Mouse (Mus musculus): ENCODE measurements around the gene Sigmar1. TPM values are rescaled to one million over a fixed set of nuclear protein-coding genes. Genes with fewer than 3 reads are reported as not detected.
"Not testable (repeated sequence)": the region's sequence is repeated elsewhere in the genome, so short reads cannot be mapped to it uniquely, and the experiment has no call there.

Sigmar1 gene
- polyA plus RNA-seq, 1 experiment from 2014 or later = 49.9 TPM

DNA sequence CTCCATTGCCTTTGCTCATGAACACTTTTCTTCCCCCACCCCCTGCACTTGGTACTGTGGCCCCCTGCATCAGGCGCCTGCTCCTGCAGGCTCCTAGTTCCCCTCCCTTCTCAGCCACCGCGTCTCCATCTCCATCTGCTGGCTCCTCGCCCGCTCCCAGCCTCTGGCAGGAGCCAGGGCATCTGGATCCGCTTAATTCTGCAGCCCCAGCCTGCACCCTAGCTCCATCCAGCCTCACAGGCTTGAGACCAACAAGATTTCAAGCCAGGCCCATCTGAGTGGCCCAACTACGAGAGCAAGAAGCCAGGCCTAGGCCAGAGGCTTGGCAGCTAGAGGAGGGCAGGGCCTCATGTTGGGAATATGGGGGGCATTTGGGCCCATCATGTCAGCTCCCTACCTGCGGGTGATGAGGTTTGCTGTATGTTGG is 6.7 kb upstream of the Sigmar1 start:
- not testable (repeated sequence) for H3K36me3 ChIP-seq; H3K27me3 ChIP-seq; H3K4me3 ChIP-seq (replicated peaks); H3K27ac ChIP-seq; H3K4me2 ChIP-seq (replicated peaks); H3K9me3 ChIP-seq; ATAC-seq
- Histone ChIP-seq H3K9ac (replicated peaks) (0 out of 2 replicates have a peak overlapping the region, but pooled peaks have one; percentile 20), H3K4me1 (replicated peaks) (peaks cover 36% of the 10 kb centered on the region)
- 43% methylated on average over 8 of the region's 8 CpGs for WGBS

- H3K4me1 ChIP-seq (replicated peaks) = peaks cover 36% of the 10 kb centered on the region
- no peak overlapping the region for H3K4me3 ChIP-seq (replicated peaks)
- H3K4me2 ChIP-seq (replicated peaks) = 0 out of 2 replicates have a peak overlapping the region, but pooled peaks have one; percentile 9
- 0 out of 2 replicates have a peak overlapping the region, but pooled peaks have one; percentile 22 for H3K27ac ChIP-seq
- no peak for ATAC-seq
- H3K36me3 ChIP-seq = peaks cover 7% of the 10 kb centered on the region
- no peaks in the 10 kb centered on the region for H3K27me3 ChIP-seq
- 36% methylated on average over 8 of the region's 8 CpGs for WGBS
- no peaks in the 10 kb centered on the region for H3K9me3 ChIP-seq
- H3K9ac ChIP-seq (replicated peaks) = peak overlapping the region; percentile 41
Observed at GRCm38 (mm10) chr4:41762099-41762687, 6.2 kb upstream of the Sigmar1 start.

GRCm38 (mm10) chr4:41761680-41762079 is 5.7 kb upstream of the Sigmar1 start:
- Histone ChIP-seq H3K27ac (0 out of 2 replicates have a peak overlapping the region, but pooled peaks have one; percentile 22), H3K4me3 (replicated peaks) (no peak overlapping the region), H3K9me3 (no peaks in the 10 kb centered on the region), H3K4me2 (replicated peaks) (0 out of 2 replicates have a peak overlapping the region, but pooled peaks have one; percentile 62), H3K9ac (replicated peaks) (peak overlapping the region; percentile 41; the same call in 1 of the 2 replicates), H3K27me3 (no peaks in the 10 kb centered on the region), H3K4me1 (replicated peaks) (peaks cover 37% of the 10 kb centered on the region), H3K36me3 (peaks cover 7% of the 10 kb centered on the region)
- no peak for ATAC-seq

- peak; percentile 21; the same call in 1 of the 2 replicates for ATAC-seq
Observed at GRCm38 (mm10) chr4:41760911-41761310, 5.0 kb upstream of the Sigmar1 start.

GRCm38 (mm10) chr4:41760288-41760721 is 4.3 kb upstream of the Sigmar1 start:
- H3K4me3 ChIP-seq (replicated peaks) = peak overlapping the region; percentile 39
- peaks cover 7% of the 10 kb centered on the region for H3K36me3 ChIP-seq

More at GRCm38 (mm10) chr4:41760911-41761310, 5.0 kb upstream of the Sigmar1 start:
- Histone ChIP-seq H3K36me3 (peaks cover 7% of the 10 kb centered on the region), H3K4me3 (replicated peaks) (peak overlapping the region; percentile 39), H3K4me1 (replicated peaks) (peaks cover 43% of the 10 kb centered on the region), H3K4me2 (replicated peaks) (peak overlapping the region; percentile 62), H3K27me3 (no peaks in the 10 kb centered on the region), H3K9me3 (no peaks in the 10 kb centered on the region), H3K9ac (replicated peaks) (0 out of 2 replicates have a peak overlapping the region, but pooled peaks have one; percentile 73), H3K27ac (peak overlapping the region; percentile 64)
- WGBS = 90% methylated on average over 4 of the region's 4 CpGs

GRCm38 (mm10) chr4:41759656-41760287 is 3.8 kb upstream of the Sigmar1 start:
- Histone ChIP-seq H3K9me3 (no peaks in the 10 kb centered on the region), H3K4me2 (replicated peaks) (peak overlapping the region; percentile 62), H3K27ac (0 out of 2 replicates have a peak overlapping the region, but pooled peaks have one; percentile 14), H3K27me3 (no peaks in the 10 kb centered on the region), H3K4me1 (replicated peaks) (peaks cover 48% of the 10 kb centered on the region), H3K36me3 (peaks cover 7% of the 10 kb centered on the region), H3K9ac (replicated peaks) (peak overlapping the region; percentile 73), H3K4me3 (replicated peaks) (peak overlapping the region; percentile 39)
- no peak for ATAC-seq
- WGBS = 39% methylated on average over 6 of the region's 6 CpGs

More at GRCm38 (mm10) chr4:41760288-41760721, 4.3 kb upstream of the Sigmar1 start:
- H3K9ac ChIP-seq (replicated peaks) = peak overlapping the region; percentile 73
- no peaks in the 10 kb centered on the region for H3K27me3 ChIP-seq
- H3K9me3 ChIP-seq = no peaks in the 10 kb centered on the region
- H3K27ac ChIP-seq = peak overlapping the region; percentile 64
- WGBS = under 1% methylated on average over 15 of the region's 15 CpGs
- H3K4me2 ChIP-seq (replicated peaks) = peak overlapping the region; percentile 62
- H3K4me1 ChIP-seq (replicated peaks) = peaks cover 43% of the 10 kb centered on the region
- ATAC-seq = peak; percentile 85

- WGBS = 90% methylated on average over 9 of the region's 9 CpGs
- H3K9me3 ChIP-seq = no peaks in the 10 kb centered on the region
- H3K9ac ChIP-seq (replicated peaks) = no peak overlapping the region
- H3K27ac ChIP-seq = no peak overlapping the region
- peaks cover 7% of the 10 kb centered on the region for H3K36me3 ChIP-seq
- no peak for ATAC-seq
- peaks cover 51% of the 10 kb centered on the region for H3K4me1 ChIP-seq (replicated peaks)
- H3K4me3 ChIP-seq (replicated peaks) = no peak overlapping the region
- no peak overlapping the region for H3K4me2 ChIP-seq (replicated peaks)
- H3K27me3 ChIP-seq = no peaks in the 10 kb centered on the region
Observed at GRCm38 (mm10) chr4:41759206-41759605, 3.2 kb upstream of the Sigmar1 start.

GRCm38 (mm10) chr4:41758701-41759100 is 2.7 kb upstream of the Sigmar1 start:
- Histone ChIP-seq H3K4me2 (replicated peaks) (no peak overlapping the region), H3K4me3 (replicated peaks) (no peak overlapping the region), H3K36me3 (peaks cover 7% of the 10 kb centered on the region), H3K27ac (no peak overlapping the region), H3K4me1 (replicated peaks) (peaks cover 51% of the 10 kb centered on the region), H3K9ac (replicated peaks) (no peak overlapping the region), H3K27me3 (no peaks in the 10 kb centered on the region), H3K9me3 (no peaks in the 10 kb centered on the region)
- WGBS = 89% methylated on average over 4 of the region's 4 CpGs
- no peak for ATAC-seq

GRCm38 (mm10) chr4:41758021-41758420 is 2.1 kb upstream of the Sigmar1 start:
- 87% methylated on average over 11 of the region's 11 CpGs for WGBS
- Histone ChIP-seq H3K27ac (no peak overlapping the region), H3K36me3 (peaks cover 7% of the 10 kb centered on the region), H3K4me2 (replicated peaks) (no peak overlapping the region), H3K9me3 (no peaks in the 10 kb centered on the region), H3K4me3 (replicated peaks) (no peak overlapping the region), H3K27me3 (no peaks in the 10 kb centered on the region), H3K4me1 (replicated peaks) (peaks cover 51% of the 10 kb centered on the region), H3K9ac (replicated peaks) (no peak overlapping the region)
- no peak for ATAC-seq

DNA sequence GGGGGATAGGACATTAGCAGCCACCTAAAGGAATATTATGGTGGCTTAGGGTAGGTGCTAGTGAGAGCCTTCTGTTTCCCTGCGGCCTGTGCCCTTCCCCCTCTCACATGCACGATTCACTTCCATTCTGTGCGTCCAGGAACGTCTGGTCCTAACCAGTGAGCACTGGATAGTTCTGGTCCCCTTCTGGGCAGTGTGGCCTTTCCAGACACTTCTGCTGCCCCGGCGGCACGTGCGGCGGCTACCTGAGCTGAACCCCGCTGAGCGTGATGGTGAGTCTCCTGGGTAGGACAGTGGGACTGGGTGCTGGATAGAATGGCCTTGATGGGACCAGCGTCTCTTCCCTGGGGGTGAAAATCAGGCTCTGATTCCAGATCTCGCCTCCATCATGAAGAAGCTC is 1.4 kb upstream of the Sigmar1 start:
- H3K4me3 ChIP-seq (replicated peaks) = no peak overlapping the region
- no peaks in the 10 kb centered on the region for H3K9me3 ChIP-seq
- ATAC-seq = no peak
- WGBS = 91% methylated on average over 13 of the region's 13 CpGs
- H3K27ac ChIP-seq = no peak overlapping the region
- H3K9ac ChIP-seq (replicated peaks) = no peak overlapping the region; the same call in 1 of the 2 replicates
- no peak overlapping the region for H3K4me2 ChIP-seq (replicated peaks)
- H3K36me3 ChIP-seq = peaks cover 7% of the 10 kb centered on the region
- no peaks in the 10 kb centered on the region for H3K27me3 ChIP-seq
- peaks cover 45% of the 10 kb centered on the region for H3K4me1 ChIP-seq (replicated peaks)

- no peak; the same call in 1 of the 2 replicates for ATAC-seq
- WGBS = 83% methylated on average over 8 of the region's 8 CpGs
- Histone ChIP-seq H3K27me3 (no peaks in the 10 kb centered on the region), H3K9ac (replicated peaks) (peak overlapping the region; percentile 76), H3K9me3 (no peaks in the 10 kb centered on the region), H3K36me3 (peaks cover 7% of the 10 kb centered on the region), H3K27ac (no peak overlapping the region), H3K4me1 (replicated peaks) (peaks cover 36% of the 10 kb centered on the region), H3K4me2 (replicated peaks) (peak overlapping the region; percentile 93), H3K4me3 (replicated peaks) (peak overlapping the region; percentile 77)
Observed at GRCm38 (mm10) chr4:41756440-41756839, 483 bp upstream of the Sigmar1 start.

DNA sequence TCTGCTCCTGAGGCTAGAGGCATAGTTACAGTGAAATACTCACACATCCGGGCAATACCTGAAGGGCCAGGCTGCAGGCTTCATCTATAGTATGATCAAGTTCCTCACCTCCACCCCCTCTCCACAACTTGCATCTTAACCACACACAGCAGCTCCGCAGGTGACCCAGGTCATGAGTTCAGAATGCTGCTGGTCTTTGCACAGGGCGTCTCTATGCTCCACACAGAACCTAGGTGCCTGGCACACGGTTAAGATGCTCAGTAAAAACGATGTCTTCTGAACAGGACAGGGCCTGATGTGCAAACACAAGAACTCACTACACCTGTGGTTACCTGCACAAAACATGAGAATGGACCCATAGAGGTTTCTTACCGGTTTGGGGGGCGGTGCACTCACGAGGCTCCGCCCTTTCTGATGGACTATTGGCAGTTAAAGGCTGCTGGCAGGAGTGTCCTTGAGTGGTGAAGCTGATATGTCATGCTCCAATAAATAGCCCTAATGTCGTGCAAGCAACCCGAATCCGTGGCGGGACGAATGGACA is 1.1 kb downstream of the Sigmar1 start, which contains the start of gene Galt:
TSS of gene Galt (plus strand) at position 432 of the 541 bp plus-strand sequence.
- H3K36me3 ChIP-seq = peaks cover 7% of the 10 kb centered on the region
- no peaks in the 10 kb centered on the region for H3K27me3 ChIP-seq
- H3K4me2 ChIP-seq (replicated peaks) = peak within 1 kb of the TSS; percentile 93
- peak within 1 kb of the TSS; percentile 76 for H3K9ac ChIP-seq (replicated peaks)
- H3K4me3 ChIP-seq (replicated peaks) = peak within 1 kb of the TSS; percentile 77
- H3K27ac ChIP-seq = peak within 1 kb of the TSS; percentile 77
- whole genome bisulfite sequencing = 14% methylated on average over 14 of the region's 14 CpGs
- H3K4me1 ChIP-seq (replicated peaks) = peaks cover 20% of the 10 kb centered on the region
- H3K9me3 ChIP-seq = no peaks in the 10 kb centered on the region
- ATAC-seq = peak; percentile 68
